Mouse (Mus musculus): ENCODE data around the gene Fhit. TPM values are rescaled to one million over a fixed set of nuclear protein-coding genes. Genes with fewer than 3 reads are reported as not detected.

Gene Fhit
- polyA plus RNA-seq, 1 experiment from 2014 or later, result 1.9 TPM

GRCm38 (mm10) chr14:9517651-9518050 is 1644.2 kb downstream of the Fhit start:
- Histone ChIP-seq H3K36me3 (ENCODE audit: control insufficient read depth, insufficient read depth) (no peaks in the 10 kb centered on the region), H3K4me1 (ENCODE audit: control insufficient read depth, low read depth, low read length) (no peaks in the 10 kb centered on the region), H3K9ac (ENCODE audit: low read depth, low read length) (no peak overlapping the region), H3K27ac (ENCODE audit: low read length) (no peak overlapping the region), H3K4me3 (ENCODE audit: low read depth, low read length) (no peak overlapping the region), H3K4me2 (ENCODE audit: low read depth, low read length) (no peak overlapping the region), H3K9me3 (replicated peaks; ENCODE audit: control insufficient read depth, low read length) (no peaks in the 10 kb centered on the region), H3K27me3 (ENCODE audit: control insufficient read depth, insufficient read depth, low read depth, low read length) (no peaks in the 10 kb centered on the region)
- no peak for ATAC-seq (ENCODE audit: low read depth)
- 43% methylated on average over 2 of the region's 2 CpGs for WGBS (ENCODE audit: insufficient replicate concordance)

GRCm38 (mm10) chr14:9509678-9510077 is 1652.2 kb downstream of the Fhit start:
- no peak for ATAC-seq (ENCODE audit: low read depth)
- Histone ChIP-seq H3K27ac (ENCODE audit: low read length) (no peak overlapping the region), H3K9me3 (replicated peaks; ENCODE audit: control insufficient read depth, low read length) (no peaks in the 10 kb centered on the region), H3K4me3 (ENCODE audit: low read depth, low read length) (no peak overlapping the region), H3K27me3 (ENCODE audit: control insufficient read depth, insufficient read depth, low read depth, low read length) (no peaks in the 10 kb centered on the region), H3K4me1 (ENCODE audit: control insufficient read depth, low read depth, low read length) (no peaks in the 10 kb centered on the region), H3K9ac (ENCODE audit: low read depth, low read length) (no peak overlapping the region), H3K36me3 (ENCODE audit: control insufficient read depth, insufficient read depth) (no peaks in the 10 kb centered on the region), H3K4me2 (ENCODE audit: low read depth, low read length) (no peak overlapping the region)
- WGBS (ENCODE audit: insufficient replicate concordance), result 62% methylated on average over 1 of the region's 1 CpGs

Other genes starting within 250 kb of the Fhit start
- gene Gm3839, start 194.7 kb upstream of the Fhit start, polyA plus RNA-seq (2015; fragmentation: Nextera tagmentation; extraction: Ambion mirVana), result 0.90 and 0.92 TPM in 2 replicates